Mouse (Mus musculus): Measurements from ENCODE around the gene St3gal5.
"Not testable (repeated sequence)": the region's sequence is repeated elsewhere in the genome, so short reads cannot be mapped to it uniquely, and the experiment has no call there.

St3gal5 gene

DNA sequence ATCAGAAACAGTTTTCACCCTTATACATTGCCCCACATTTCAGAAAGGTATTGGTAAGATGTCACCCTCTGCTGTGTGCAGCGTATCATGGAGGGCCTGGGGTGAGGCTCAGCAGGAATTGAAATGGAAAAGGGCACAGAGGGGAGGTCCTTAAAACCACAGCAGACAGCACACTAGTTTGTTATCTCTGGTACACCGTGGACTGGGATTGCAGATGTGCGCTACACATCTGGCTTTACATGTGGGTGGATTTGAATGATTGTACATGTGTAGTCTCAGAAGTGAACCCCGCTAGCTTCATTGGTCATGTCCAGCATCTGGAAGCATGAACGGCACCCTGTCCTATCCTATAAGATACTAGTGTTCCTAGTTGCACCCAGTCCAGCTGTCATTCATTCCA lies 38.6 kb downstream of the St3gal5 start:
- no peak for DNase-seq

- no peak for DNase-seq
Measured at GRCm38 (mm10) chr6:72136543-72136942, 39.2 kb downstream of the St3gal5 start.

DNA sequence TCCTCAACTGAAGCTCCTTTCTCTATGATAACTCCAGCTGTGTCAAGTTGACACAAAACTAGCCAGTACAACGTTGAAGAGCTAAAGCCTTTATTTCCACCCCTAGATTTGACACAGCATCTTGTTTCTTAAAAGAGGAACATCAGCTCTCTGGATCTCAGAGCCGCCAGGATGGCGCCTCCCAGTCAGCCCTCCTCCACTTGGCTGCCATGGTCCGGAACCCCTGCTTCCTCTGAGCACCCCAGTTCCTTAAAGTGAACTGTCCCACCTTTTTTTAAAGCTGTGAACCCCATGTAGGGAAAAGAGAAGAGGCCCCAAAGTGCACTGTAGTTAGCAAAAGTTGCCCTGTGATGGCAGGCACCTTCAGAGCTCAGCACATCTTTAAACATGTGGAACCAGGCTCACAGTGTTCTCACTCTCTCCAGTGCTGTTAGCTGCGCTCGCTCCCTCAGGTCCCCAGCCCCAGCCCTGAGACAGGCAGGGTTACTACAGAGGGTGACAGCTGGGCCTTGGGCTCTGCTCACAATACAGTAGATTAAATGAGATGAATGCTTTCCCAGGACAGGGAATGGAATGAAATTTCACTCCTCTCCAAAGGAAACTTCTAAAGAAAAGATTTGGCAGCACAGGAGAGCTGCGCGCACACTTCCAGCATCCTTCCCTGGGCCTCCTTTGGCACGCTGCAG lies 42.3 kb downstream of the St3gal5 start:
- DNase-seq: no peak

GRCm38 (mm10) chr6:72140371-72140770 lies 43.0 kb downstream of the St3gal5 start:
- no peak for DNase-seq

DNA sequence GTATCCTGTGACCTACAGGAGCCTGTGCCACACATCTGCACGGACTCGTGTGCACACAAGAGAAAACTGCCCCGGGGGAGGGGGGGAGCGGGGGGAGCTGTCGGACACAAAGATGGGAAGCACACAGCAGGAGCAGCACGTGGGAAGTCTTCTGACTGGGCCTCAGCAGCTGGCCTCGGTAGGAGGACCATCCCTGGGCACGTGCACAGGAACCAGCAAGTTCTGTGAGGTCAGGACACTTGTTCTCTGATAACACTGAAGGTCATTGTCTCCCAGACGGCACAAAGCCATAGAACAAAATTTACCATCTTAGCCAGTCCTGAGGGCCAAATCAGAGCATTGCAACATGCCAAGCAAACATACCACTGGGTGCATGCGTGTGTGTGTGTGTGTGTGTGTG lies 43.8 kb downstream of the St3gal5 start:
- no peak for DNase-seq

GRCm38 (mm10) chr6:72142561-72142960 lies 45.2 kb downstream of the St3gal5 start:
- no peak for DNase-seq

DNA sequence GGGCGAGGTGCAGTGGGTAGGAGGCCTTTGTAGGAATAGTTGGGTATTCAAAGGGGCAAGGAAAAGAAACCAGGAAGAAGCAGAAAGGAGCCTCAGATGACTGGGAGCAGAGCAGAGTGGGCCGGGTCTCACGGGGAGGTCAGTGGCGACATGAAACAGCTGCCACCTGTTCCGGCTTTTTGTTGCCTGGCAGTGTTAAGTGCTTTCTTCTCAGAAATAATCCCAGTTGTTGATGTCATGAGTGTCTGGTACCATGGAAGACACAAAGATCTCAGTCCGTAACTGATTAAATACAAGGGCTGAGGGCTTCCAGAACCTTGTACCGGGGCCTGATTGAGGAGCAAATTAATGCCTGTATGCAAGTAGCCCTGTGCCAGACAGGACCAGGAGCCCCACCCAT lies 47.0 kb downstream of the St3gal5 start:
- DNase-seq: no peak

- DNase-seq: no peak
Measured at GRCm38 (mm10) chr6:72146803-72147202, 49.4 kb downstream of the St3gal5 start.

GRCm38 (mm10) chr6:72148721-72149120 lies 51.3 kb downstream of the St3gal5 start:
- no peak for DNase-seq

DNA sequence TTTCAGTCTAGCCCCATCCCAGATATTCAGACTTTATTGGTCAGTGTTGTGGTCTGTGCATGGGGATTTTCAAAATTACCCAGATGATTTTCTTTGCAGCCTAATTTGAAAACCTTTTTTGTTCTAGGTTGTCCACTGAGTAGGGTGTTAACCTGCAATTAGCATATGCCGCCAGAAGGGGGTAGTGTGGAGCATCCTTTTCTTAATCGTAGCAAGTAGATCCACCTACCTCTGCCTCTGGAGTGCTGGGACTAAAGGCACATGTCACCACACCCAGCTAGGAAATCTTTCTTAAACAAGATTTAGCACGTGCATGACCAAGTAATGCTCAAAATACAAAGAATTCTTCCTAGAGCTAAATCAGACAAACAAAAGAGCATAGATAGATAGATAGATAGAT lies 52.4 kb downstream of the St3gal5 start:
- no peak for DNase-seq

GRCm38 (mm10) chr6:72152707-72153106 lies 55.3 kb downstream of the St3gal5 start:
- DNase-seq: no peak

GRCm38 (mm10) chr6:72153455-72153854 lies 56.1 kb downstream of the St3gal5 start:
- DNase-seq: no peak

GRCm38 (mm10) chr6:72154008-72154407 lies 56.6 kb downstream of the St3gal5 start:
- DNase-seq: not testable (repeated sequence)

DNA sequence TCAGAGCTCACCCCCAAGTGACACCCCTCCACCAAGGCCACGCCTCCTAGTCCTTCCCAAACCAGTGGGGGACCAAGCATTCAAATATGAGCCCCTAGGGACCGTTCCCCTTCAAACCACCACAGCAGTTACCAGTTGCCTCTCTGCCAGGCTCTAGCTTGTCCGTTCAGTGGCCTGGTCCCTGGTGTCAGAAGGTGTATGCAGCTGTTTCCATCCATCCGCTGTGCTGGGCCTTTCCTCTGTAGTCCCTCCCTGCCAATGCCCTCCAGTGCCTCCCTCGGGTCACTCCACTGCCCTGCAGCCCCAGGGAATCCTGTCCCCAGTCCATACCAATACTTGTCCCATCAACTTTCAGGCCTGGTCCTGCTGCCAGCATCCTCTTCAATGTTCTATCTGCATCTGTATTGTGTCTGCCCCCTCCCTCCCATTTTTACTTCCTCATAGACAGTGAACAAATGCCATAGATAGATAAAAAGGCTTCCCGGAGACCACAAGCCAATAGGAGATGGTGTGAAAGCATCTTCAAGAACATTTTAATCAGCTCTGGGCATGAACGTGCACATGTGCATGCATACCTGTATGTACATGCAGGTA lies 57.6 kb downstream of the St3gal5 start:
- DNase-seq: no peak

DNA sequence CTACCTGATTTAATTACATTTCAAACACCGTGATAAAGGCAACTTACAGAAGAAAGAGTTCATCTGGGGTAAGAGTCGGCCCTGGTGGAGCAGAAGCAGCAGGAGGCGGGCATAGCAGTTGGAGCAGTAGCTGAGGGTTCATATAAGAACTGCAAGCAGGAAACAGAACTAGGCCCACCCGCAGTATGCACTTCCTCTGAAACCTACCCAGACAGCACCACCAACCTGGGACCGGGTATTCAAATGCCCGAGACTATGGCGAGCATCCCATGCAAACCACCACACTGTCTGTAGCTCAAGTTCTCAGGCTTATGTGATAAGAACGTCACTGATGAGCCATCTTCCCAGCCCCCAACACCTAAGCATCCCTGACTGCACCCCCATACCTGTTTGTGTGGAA lies 58.3 kb downstream of the St3gal5 start:
- no peak for DNase-seq

DNA sequence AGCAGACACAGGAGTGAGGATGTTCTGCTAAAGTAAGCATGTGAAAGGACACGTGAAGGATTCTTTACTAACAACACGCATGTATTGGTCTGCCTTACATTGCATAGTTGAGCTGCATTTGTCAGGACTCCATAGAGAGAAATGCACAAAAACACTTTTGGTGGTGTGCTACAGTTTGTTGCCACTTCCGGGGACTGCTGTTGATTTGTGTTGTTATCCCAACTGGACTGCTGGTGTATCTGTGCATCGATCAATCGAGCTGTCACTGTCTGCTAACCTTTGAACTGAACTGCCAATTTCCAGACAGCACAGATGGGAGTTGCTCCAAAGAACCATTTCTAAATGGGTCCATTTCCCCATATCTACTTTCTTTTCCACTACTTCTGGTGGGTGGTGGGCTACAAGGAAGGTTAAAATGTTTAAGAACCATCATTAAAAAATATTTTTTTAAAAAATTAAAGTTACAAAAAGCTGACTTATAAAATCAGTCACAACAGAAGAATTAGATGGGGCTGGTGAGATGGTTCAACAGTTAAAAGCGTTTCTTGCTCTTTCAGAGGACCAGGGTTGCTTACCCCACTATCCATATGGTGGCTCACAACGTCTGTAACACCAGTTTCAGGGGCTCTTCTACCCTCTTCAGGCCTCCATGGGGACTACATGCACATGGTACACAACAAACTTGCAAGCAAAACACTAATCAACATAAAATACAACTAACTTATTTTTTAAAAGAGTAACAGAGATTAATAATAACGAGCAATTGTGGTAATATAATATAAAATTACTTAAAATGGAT lies 61.8 kb downstream of the St3gal5 start:
- DNase-seq: no peak

- no peak for DNase-seq
Measured at GRCm38 (mm10) chr6:72159861-72160395, 62.5 kb downstream of the St3gal5 start.

DNA sequence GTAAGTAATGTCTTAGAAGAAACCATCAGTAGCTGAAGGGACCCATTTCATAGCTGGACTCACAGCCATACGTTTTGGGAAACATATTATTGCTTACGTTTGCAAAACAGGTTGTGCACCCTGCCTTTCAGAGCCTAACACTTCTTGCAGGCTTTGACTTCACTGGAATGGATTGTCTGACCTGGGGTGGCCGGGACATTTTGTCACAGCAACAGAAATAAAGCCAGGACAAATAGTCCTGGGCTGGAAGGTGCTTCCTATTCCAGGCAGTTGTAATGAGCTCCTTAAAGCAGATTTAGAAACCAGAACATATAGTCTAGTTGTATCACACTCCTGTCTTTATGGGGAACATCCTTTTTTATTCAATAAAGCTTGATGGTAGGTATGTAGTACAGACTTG lies 63.6 kb downstream of the St3gal5 start:
- no peak for DNase-seq

DNA sequence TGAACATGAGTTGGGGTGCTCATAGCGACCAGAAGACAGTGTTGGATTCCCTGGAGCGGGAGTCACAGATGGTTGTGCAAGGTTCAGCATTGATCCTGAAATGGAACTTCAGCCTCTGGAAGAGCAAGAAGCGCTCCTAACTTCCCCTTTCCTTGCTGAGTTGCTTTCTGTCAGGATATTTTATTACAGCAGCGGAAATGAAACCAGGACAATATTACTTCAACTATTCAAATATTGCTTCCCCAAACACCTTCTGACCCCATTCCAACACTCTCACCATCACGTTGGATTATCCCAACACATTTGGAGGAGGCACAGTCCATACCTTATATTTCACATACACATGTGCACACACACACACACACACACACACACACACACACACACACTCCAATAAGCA lies 64.4 kb downstream of the St3gal5 start:
- DNase-seq: no peak

- DNase-seq: no peak
Measured at GRCm38 (mm10) chr6:72162155-72162890, 64.9 kb downstream of the St3gal5 start.

- DNase-seq: peak; percentile 91
Measured at GRCm38 (mm10) chr6:72164321-72165275, 67.2 kb downstream of the St3gal5 start.

DNA sequence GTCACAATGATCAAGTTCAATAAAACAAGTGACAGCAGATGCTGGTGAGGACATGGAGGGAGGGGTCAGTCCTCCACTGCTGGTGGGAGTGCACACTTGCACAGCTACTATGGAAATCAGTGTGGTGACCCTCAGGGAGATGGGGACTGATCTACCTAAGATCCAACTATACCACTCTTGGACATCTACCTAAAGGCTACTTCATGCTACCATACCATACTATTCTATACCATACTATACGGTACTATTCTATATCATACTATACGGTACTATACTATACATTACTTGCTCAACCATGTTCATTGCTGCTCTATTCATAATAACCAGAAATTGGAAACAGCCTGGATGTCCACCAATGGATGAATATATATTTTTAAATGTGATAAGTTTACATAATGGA lies 68.5 kb downstream of the St3gal5 start:
- no peak for DNase-seq
